Mouse (Mus musculus) thymus, adult 2 months (tissue): Measurements from ENCODE around the gene Klhl35. TPM values are rescaled to one million over a fixed set of nuclear protein-coding genes. Genes with fewer than 3 reads are reported as not detected.

ENCODE experiments used
- DNase-seq: peaks from one replicate; pipeline ENCODE4 v3.0.0; 2021
- H3K27ac ChIP-seq: fragments of 200-500 bp; 2 replicates; pipeline ENCODE4 v1.5.1; 2012; ENCODE audit warnings: low read length, control low read depth; ENCODE audit not compliant: control insufficient read depth, insufficient read depth
- H3K27me3 ChIP-seq: fragments of 200-500 bp; 2 replicates; pipeline ENCODE4 v1.6.1; 2012; ENCODE audit warnings: mild to moderate bottlenecking, low read length, moderate library complexity, mixed read lengths; ENCODE audit not compliant: control insufficient read depth, insufficient read depth
- H3K36me3 ChIP-seq: fragments of 200-500 bp; 2 replicates; pipeline ENCODE4 v1.6.1; 2012; ENCODE audit warnings: mild to moderate bottlenecking, low read length, moderate library complexity; ENCODE audit not compliant: control insufficient read depth, insufficient read depth
- H3K4me1 ChIP-seq: fragments of 200-500 bp; replicated peaks from 2 replicates; pipeline ENCODE4 v1.6.1; 2012; ENCODE audit warnings: low read length; ENCODE audit not compliant: control insufficient read depth, insufficient read depth
- H3K4me3 ChIP-seq: fragments of 200-500 bp; 2 replicates; pipeline ENCODE4 v1.5.1; 2012; ENCODE audit warnings: mild to moderate bottlenecking, low read length, control low read depth, moderate library complexity; ENCODE audit not compliant: control insufficient read depth, insufficient read depth
- CTCF ChIP-seq: fragments of 200-500 bp; IDR thresholded peaks from 2 replicates; pipeline ENCODE4 v1.5.1; 2012; ENCODE audit warnings: mild to moderate bottlenecking, control low read depth, low read length, moderate library complexity, borderline replicate concordance; ENCODE audit not compliant: control insufficient read depth, poor library complexity, insufficient read depth; ENCODE audit errors: extremely low read depth
- POLR2A ChIP-seq: fragments of 200-500 bp; IDR thresholded peaks from 2 replicates; pipeline ENCODE4 v1.6.1; 2012; ENCODE audit warnings: mild to moderate bottlenecking, low read length, control low read depth, moderate library complexity; ENCODE audit not compliant: control insufficient read depth, poor library complexity, insufficient read depth; ENCODE audit errors: extremely low read depth
- WGBS: fragments of 180-500 bp; shearing (Covaris S2); methylation state at CpG from one replicate; pipeline ENCODE4 v1.1.7; 2018; 5-methylcytosine and 5-hydroxymethylcytosine counted together
- polyA plus RNA-seq: library from polyadenylated mRNA; depleted of rRNA; stranded (reverse); fragments of >200 nt; gene quantifications from 2 replicates; pipeline ENCODE4 v1.2.3, GENCODE M21; 2012; rRNA removed

Gene Klhl35
- 1.0 and 1.5 TPM in 2 replicates for polyA plus RNA-seq

- WGBS, result 59% methylated on average over 8 of the region's 8 CpGs
- H3K4me3 ChIP-seq, result no peak within 1 kb of the TSS
- H3K27me3 ChIP-seq, result no peaks in the 10 kb centered on the region
- TF ChIP-seq CTCF (no peak), POLR2A (no peak)
- DNase-seq, result no peak
- peaks cover 28% of the 10 kb centered on the region for H3K4me1 ChIP-seq
- no peak within 1 kb of the TSS for H3K27ac ChIP-seq
- H3K36me3 ChIP-seq, result no peaks in the 10 kb centered on the region
These were observed at the start of gene Klhl35 for GRCm38 (mm10) chr7:99465811-99466210. Gene Klhl35, plus strand, starts transcription at chr7:99466004.

- H3K4me1 ChIP-seq, result no peaks in the 10 kb centered on the region
- 92% methylated on average over 3 of the region's 3 CpGs for WGBS
- TF ChIP-seq CTCF (no peak), POLR2A (no peak)
- no peak for DNase-seq
- no peak overlapping the region for H3K4me3 ChIP-seq
- H3K27ac ChIP-seq, result no peak overlapping the region
- H3K36me3 ChIP-seq, result no peaks in the 10 kb centered on the region
- no peaks in the 10 kb centered on the region for H3K27me3 ChIP-seq
These were observed 46.5 kb upstream of the Klhl35 start for GRCm38 (mm10) chr7:99419311-99419710.

DNA sequence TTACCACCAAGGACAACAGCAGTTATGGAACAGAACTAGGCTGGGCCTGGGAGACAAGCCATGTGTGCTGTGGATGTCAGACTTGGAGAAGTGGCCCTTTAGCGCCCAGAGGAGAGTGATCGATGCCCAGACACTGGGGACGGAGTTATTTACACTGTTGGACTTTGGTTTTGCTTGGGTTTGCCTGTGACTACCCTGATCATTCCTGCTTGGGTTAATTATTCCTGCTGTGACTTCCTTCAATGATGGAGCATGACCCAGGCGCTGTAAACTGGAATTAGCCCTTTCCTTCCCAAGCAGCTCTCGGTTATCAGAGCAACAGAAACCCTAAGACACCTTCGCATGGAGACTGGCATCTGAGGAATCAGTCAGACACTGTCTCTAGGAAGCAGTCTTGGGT, 44.8 kb upstream of the Klhl35 start:
- H3K36me3 ChIP-seq, result no peaks in the 10 kb centered on the region
- no peaks in the 10 kb centered on the region for H3K27me3 ChIP-seq
- no peaks in the 10 kb centered on the region for H3K4me1 ChIP-seq
- no peak for DNase-seq
- no peak overlapping the region for H3K27ac ChIP-seq
- H3K4me3 ChIP-seq, result no peak overlapping the region
- 97% methylated on average over 6 of the region's 6 CpGs for WGBS
- TF ChIP-seq POLR2A (no peak), CTCF (no peak)

- Histone ChIP-seq H3K36me3 (no peaks in the 10 kb centered on the region), H3K4me3 (no peak overlapping the region), H3K4me1 (no peaks in the 10 kb centered on the region), H3K27ac (no peak overlapping the region), H3K27me3 (no peaks in the 10 kb centered on the region)
- WGBS, result 91% methylated on average over 8 of the region's 8 CpGs
- no peak for TF ChIP-seq CTCF
- DNase-seq, result no peak
These were observed 41.2 kb upstream of the Klhl35 start for GRCm38 (mm10) chr7:99424538-99425155.

- 93% methylated on average over 4 of the region's 4 CpGs for WGBS
- no peaks in the 10 kb centered on the region for H3K4me1 ChIP-seq
- no peak overlapping the region for H3K27ac ChIP-seq
- no peaks in the 10 kb centered on the region for H3K27me3 ChIP-seq
- no peak for DNase-seq
- H3K4me3 ChIP-seq, result no peak overlapping the region
- no peak for TF ChIP-seq POLR2A
- TF ChIP-seq CTCF, result no peak
- no peaks in the 10 kb centered on the region for H3K36me3 ChIP-seq
These were observed 40.1 kb upstream of the Klhl35 start for GRCm38 (mm10) chr7:99425706-99426105.

DNA sequence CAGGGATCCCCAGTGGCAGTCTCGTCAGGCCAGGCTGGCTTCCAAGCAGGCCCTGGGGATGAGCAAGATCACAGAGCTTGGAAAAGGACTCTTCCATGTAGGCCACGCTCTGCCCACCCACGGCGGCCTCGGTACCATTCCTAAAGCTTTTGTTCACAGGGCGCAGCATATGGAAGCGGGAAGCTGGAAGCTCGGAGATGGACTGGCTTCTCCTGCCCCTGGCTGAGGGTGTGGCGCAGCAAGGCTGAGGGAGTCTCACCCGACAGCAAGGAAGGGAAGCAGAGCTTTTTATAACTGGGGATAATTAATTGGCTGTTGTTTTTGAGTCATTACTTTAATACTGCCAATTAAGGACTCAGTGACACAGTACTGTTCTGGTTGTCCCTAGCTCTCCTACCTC, 38.8 kb upstream of the Klhl35 start:
- H3K36me3 ChIP-seq, result no peaks in the 10 kb centered on the region
- DNase-seq, result no peak
- H3K27ac ChIP-seq, result no peak overlapping the region
- H3K4me1 ChIP-seq, result no peaks in the 10 kb centered on the region
- WGBS, result 95% methylated on average over 10 of the region's 10 CpGs
- no peak overlapping the region for H3K4me3 ChIP-seq
- no peak for TF ChIP-seq POLR2A
- TF ChIP-seq CTCF, result no peak
- H3K27me3 ChIP-seq, result no peaks in the 10 kb centered on the region

GRCm38 (mm10) chr7:99427987-99428386, 37.8 kb upstream of the Klhl35 start:
- H3K27ac ChIP-seq, result no peak overlapping the region
- no peaks in the 10 kb centered on the region for H3K36me3 ChIP-seq
- H3K27me3 ChIP-seq, result no peaks in the 10 kb centered on the region
- DNase-seq, result no peak
- H3K4me3 ChIP-seq, result no peak overlapping the region
- no peak for TF ChIP-seq POLR2A
- no peak for TF ChIP-seq CTCF
- peaks cover 9% of the 10 kb centered on the region for H3K4me1 ChIP-seq
- 97% methylated on average over 3 of the region's 3 CpGs for WGBS
